Mouse (Mus musculus): ENCODE data around the gene Casp14.

- TF ChIP-seq CTCF (IDR thresholded peaks at IDR 0.05; ENCODE audit: low read depth, low read length) (no peak), POLR2A (IDR thresholded peaks at IDR 0.05; ENCODE audit: borderline replicate concordance, low read depth, low read length) (no peak)
Observed at GRCm38 (mm10) chr10:78722036-78722435, 3.9 kb upstream of the Casp14 start.

Data from bone marrow macrophage, adult 2 months (primary cell).